Mouse (Mus musculus) olfactory bulb, adult 2 months (tissue): ENCODE data around the gene Frrs1l.

Experiments
- CTCF ChIP-seq: fragments of 200-500 bp; IDR thresholded peaks from 2 replicates; pipeline ENCODE4 v1.5.1; 2012; ENCODE audit warnings: low read depth, mild to moderate bottlenecking, low read length, moderate library complexity; ENCODE audit not compliant: insufficient read depth
- POLR2A ChIP-seq: fragments of 200-500 bp; IDR thresholded peaks from 2 replicates; pipeline ENCODE4 v1.6.1; 2012; ENCODE audit warnings: mild to moderate bottlenecking, low read depth, low read length, moderate library complexity; ENCODE audit not compliant: insufficient read depth

DNA sequence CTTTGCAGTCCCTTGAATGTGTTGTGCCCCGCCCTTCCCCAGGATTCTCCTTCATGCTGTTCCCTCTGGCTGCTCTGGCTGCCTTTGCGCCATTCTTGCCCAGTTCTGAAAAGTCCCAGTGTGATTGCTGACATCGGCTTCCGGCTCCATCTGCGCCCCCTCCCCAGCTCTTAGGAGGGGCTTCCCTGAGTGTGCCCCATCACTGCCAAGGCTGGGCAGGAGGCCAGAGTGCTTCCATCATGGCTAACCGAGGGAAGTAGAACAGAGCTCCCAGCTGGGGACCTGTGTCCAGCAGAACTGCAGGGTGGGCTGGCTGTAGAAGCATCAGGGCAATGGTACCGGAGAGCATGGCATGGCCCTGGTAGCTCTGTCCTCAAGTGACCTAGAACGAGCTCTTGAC lies 14.8 kb upstream of the Frrs1l start:
- no peak for TF ChIP-seq CTCF
- no peak for TF ChIP-seq POLR2A
